Mouse (Mus musculus): Measurements from ENCODE around the gene Sox5. TPM values are rescaled to one million over a fixed set of nuclear protein-coding genes. Genes with fewer than 3 reads are reported as not detected.

The Sox5 gene
- total RNA-seq, 2 experiments from 2014 or later: 1.4 to 1.5 TPM

DNA sequence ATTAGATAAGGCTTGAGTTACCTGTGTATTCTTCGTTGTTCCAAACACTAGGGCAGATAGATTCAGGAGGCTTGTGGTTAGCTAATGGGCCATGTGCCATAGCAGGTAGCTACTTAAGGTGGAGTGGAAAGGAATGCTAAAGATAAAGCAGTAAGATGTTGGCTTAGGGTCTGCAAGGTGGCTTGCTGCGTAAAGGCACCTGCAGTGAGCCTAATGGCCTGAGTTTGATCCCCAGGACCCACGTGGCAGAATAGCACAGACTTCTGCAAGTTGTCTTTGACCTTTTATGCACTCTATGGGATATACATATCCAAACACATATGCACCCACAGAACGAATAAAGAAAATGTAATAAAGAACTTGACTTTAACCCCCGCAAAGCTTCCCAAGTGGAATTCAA lies 181.4 kb downstream of the Sox5 start:
- no peak for DNase-seq
- intact Hi-C loops (cut with DNase I): no loop called here

DNA sequence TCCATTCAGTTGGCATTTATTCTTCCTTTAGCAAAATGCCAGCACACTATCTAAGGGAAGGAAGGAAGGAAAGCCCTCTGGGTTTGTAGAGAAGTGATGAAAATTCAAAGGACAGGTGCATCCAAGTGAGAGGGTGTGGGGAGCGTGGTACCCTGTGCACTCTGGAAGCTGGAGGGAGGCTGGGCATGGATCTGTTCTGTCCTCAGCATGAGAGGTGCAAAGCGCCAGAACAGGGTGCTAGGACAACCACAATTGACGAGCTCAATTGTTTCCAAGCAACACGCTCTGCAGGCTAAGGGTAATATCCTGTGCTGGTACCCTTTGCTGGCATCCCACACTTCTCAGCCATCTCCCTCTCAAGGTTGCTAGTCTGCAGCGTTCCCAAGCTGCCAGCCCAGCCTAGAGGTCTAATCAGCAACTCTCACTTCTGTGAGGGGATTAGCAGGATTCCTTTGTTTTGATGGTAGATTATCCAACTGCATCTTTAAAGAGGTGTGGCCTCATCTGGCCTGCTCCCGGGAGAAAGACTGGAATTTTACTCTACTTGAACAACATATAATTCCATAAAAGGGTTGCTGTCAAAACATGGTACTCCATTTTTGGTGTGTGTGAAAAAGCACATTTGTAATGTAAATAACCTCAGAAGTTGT lies 183.3 kb downstream of the Sox5 start:
- intact Hi-C loops (cut with DNase I): no loop called here
- DNase-seq: no peak

DNA sequence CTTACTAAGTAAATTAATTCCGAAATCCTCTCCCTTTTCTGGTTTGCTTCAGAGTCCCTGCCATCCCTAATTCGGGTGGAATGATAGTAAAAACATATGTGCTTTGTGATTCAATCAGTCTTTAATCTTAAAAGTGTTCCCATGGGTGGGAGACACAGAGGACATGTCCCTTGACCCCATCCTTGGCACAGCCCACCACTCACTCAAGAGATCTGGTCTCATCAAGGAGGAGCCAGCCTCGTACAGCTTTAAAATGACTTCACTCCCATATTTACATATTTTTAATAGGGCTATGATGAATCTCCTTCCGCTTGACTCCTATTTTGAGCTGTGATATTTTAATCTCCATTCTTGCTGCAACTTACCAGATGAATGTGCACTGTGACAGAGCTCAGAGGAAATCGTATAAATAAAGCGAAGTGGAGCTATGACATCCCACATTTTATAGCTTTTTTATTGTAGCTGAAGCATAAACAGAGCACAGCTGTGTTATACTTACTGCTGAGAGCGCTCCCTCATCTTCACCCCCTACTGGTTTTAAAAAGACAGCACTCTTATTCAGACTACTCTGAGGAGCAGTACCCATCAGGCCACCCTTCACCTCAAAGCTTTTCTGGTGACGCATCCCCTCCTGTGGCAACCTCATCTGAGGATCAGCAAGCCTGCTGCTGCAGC lies 185.1 kb downstream of the Sox5 start:
- intact Hi-C loops (cut with DNase I): no loop called here
- DNase-seq: no peak

DNA sequence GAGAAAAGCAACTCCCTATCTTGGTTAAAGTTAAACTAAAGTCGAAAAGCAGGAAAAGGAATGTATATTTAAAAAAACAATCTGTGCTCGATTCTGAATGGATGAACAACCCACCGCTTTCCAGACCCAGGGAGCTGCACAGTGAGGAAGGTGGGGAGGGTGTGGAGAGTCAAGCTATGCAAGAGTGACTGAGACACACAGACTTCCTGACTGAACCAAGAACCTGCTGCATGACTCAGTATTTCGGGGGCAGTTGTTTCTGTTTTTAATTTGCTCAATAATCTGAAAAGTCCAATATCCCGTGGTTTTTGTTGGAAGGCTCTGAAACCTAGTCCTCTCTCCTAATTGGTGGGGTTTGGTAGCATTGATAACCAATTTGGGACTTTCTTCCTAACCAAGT lies 196.9 kb downstream of the Sox5 start:
- intact Hi-C loops (cut with DNase I): no loop called here
- no peak for DNase-seq

DNA sequence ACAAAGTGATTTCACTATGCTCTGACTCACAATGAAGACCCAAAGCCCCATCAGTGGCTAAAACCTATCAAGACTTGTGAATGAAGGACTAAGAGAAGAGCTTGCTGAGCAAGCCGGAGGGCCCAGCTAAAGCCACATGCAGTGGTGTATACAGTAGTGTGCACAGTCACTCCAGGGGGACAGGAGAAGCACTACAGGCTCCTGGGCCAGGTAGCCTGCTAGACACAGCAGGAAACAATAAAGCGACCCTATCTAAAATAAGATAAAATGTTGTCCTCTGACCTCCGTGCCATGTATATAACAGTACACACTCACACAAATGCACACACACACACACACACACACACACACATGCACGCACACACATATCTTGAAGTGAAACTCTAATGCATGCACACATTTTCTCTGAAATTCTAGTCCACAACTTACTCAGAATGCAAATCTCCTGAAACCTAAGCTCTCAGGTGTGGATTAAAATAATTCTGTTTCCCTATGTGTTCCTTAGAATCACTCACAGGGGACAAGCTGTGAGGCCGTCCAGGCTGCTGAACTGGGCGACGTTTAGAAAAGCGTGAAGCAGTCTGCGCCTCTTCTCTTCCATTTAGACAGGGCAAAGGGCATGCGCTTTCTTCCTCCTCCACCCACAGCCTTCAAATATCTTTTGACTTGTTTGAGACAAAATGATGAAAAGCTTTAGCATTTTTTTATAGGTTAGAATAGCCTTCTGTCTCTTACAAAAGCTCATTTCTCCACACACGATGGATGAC lies 197.5 kb downstream of the Sox5 start:
- intact Hi-C loops (cut with DNase I): no loop called here
- no peak for DNase-seq

DNA sequence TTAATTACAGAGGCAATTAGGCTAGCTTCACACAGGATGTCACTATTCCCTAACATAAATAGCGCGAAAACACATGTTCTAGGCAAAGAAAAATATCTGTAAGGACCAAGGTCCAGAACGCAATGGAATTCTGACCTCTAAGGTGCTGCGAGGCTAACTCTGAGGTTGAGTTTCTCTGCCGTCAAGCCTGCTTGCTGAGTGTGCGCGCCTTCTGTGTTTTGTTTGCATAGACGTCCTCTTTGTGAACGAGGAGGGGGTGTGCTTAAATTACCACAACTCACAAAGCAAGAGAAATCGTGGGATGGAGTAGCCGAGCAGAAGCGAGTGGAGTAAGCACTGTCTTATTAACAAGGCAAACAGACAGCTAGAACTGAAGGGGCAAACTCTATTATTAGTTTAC lies 202.5 kb downstream of the Sox5 start:
- no peak for DNase-seq
- intact Hi-C loops (cut with DNase I): no loop called here

DNA sequence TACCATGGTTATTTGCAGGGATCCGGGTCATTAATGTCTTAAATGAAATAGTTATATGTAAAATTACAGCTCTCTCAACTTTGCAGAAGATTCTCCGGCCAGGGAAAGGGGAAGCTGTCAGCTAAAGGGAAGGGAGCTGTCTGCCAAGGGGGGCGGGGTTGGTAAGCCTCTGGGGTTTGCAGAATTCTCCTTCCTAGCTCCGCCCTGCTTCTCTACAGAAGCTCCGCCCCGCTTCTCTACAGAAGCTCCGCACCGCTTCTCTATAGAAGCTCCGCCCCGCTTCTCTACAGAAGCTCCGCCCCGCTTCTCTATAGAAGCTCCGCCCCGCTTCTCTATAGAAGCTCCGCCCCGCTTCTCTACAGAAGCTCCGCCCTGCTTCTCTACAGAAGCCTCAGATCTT lies 210.9 kb downstream of the Sox5 start:
- no peak for DNase-seq
- intact Hi-C loops (cut with DNase I): no loop called here

DNA sequence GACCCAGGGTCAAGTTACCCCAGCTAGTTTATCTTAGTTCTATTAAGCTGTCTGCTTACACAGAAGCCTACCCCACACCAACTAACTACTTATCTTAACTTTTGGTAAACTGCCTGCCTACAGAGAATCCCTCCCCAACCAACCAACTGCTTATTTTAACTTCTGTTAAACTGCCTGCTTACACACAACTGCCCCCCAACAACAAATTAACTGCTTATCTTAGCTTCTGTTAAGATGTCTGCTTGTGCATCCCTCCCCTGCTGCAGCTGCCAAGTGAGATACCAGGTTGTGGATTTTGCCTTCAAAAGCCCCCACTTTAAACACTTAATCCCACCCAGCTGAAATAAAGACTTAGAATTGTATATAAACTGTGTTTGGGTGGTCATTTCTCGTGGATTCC lies 215.9 kb downstream of the Sox5 start:
- no peak for DNase-seq
- intact Hi-C loops (cut with DNase I): no loop called here

DNA sequence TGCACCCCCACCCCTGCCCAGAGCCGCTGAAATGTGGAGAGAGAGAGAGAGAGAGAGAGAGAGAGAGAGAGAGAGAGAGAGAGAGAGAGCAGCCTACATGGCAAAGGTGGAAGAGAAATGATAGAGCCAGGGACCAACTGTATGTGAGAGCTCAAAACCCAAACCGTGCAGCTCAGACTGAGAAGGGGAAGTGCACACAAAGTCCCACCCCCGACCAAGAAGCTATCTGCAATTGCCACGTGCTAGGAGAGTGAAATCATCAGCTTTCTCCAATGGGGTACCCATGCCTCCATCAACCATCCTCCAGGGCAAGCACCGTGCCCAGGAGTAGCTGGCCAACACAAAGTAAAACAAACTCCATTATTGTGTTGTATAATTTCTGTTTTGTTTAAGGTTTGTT lies 220.1 kb downstream of the Sox5 start:
- DNase-seq: no peak
- intact Hi-C loops (cut with DNase I): no loop called here

DNA sequence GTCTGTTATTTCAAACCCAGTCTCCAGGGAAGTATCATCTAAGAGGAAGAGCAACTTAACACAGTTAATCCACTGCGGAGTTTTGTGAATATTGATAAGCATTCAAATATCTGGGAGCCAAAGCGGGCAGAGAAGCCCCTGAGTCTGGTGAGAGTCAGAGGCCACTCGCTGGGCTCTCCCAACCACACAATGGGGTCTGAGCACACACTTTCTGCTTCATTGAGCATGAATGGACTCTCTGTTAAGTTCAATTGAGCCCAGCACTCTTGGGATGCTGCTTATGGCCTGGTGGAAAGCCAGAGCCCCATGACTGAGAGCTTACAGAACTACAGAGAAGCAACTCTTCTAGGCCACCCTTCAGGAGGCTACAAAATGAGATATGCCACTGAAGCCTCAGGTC lies 221.6 kb downstream of the Sox5 start:
- DNase-seq: no peak
- intact Hi-C loops (cut with DNase I): no loop called here

DNA sequence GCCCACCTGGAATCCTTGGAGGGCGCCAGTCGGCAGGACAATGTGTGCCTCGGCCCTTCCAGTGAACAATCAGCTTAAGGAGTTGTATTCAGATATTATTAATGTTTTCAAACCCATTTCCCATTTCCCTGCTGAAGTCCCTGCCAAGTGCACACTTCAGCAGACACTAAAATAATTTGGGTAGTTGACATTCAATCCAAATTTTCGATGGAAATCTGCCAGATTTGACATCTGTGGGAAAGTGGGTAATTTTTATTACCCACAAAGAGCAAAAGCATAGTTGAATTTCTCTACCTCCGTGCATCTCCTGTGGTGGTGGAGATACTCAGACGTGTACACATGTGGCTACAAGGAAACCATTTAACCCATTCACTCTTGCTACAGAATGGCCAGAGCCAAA lies 228.3 kb downstream of the Sox5 start:
- no peak for DNase-seq
- intact Hi-C loops (cut with DNase I): no loop called here

DNA sequence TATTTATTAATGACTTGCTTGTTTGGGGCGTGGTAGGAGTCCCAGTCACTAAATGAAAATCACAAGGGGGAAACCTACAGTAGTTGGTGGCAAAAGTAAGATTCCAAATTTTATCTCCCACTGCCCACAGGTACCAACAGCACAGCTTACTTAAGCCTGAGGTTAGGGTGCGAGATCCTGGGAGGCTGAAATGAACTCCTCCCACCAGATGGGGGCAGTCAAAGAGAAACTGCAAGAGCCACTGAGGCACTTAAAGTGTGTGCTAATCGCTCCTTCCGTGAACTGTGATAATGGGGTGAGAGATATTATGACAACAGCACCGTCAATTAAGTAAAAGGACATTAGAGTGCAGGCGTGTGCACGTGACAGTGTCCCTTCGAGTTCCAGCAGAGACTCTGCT lies 232.8 kb downstream of the Sox5 start:
- DNase-seq: no peak
- intact Hi-C loops (cut with DNase I): no loop called here

DNA sequence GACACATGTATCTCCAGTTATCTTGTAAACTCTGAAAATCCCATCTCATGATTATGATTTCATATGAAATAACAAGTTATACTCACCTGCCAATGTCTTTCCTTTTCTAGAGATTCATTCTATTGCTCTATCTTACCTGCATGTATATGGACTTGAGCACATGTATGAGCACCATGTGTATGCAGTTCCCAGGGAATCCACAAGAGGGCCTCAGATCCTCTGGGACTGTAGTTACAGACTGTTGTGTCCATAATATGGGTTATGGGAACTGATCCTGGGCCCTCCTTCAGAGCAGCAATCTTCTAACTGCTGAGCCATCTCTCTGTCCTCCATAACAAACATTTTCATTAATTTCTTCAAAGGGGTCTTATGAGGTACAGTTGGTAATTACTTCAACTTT lies 234.6 kb downstream of the Sox5 start:
- intact Hi-C loops (cut with DNase I): no loop called here
- no peak for DNase-seq

DNA sequence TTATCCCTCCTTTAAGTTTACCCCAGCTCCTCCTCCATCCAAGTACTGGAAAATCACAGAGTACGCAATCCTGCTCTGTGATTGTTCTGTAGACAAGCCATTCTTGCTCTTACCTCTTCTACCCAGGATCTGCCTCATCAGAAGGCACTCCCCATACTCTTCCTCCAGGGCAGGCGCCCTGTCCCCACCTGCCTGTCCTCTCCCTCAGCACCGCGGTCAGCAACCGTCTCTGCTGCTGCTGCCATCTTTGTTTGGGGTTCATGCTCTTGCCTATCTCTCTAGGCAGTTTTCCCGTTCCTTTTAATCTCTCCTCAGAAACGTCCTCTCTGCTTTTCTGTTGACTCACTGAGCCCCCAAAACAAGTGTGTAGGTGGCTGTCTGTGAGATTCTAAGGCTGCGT lies 236.2 kb downstream of the Sox5 start:
- intact Hi-C loops (cut with DNase I): no loop called here
- no peak for DNase-seq

DNA sequence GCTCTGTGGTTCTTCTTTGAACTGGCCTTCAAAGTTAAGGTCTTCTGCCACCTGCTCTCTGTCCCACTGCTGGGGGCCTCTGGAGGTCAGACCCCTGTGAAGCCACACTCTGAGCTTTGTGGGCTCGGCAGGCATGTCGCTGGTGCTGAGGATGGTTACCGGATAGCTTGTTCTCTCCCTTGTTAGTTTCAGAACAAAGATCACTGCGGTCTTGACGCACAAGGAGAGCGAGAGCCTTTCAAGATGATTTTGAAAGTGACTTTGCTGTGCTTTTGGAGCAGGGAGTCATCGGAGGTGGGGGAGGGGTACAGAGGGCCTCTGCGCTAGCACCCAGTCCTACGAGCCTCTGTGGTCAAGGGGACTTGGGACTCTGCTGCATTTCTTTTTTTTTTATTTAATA lies 240.5 kb downstream of the Sox5 start:
- intact Hi-C loops (cut with DNase I): no loop called here
- no peak for DNase-seq

DNA sequence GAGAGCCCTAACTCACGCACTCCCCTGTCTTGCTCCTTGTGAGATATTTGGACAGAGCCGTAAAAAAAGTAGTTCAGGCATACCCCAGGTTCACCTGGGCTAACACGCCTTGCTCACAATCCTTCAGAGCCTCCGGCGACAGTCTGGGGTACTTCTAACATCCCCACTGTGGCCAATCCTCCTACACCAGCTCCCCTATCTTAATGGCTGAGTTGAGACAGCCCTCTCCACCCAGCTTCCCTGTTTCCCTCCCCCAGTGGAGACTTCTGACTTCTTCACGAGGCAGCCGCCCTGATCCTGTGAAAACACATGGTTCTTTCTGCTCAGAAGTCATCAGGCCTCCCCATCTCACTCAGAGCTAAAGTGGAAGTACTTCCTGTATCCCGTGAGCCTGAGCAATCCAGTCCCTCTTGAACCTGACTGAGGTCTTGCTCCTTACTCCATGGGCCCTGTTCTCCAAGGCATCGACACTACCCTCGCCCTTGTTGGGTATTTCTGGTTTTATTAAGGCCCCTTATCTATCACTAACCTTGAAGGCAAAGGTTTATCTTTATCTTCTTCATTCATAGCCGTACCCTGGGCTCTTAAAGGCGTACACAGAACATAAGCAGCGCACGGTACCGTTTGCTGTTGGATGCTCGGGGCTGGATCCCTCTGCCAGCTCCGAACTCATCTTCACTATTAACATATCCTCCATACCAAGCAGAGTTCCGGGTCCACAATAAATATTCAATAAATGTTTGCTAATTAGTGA lies 242.2 kb downstream of the Sox5 start:
- no peak for DNase-seq
- intact Hi-C loops (cut with DNase I): no loop called here

DNA sequence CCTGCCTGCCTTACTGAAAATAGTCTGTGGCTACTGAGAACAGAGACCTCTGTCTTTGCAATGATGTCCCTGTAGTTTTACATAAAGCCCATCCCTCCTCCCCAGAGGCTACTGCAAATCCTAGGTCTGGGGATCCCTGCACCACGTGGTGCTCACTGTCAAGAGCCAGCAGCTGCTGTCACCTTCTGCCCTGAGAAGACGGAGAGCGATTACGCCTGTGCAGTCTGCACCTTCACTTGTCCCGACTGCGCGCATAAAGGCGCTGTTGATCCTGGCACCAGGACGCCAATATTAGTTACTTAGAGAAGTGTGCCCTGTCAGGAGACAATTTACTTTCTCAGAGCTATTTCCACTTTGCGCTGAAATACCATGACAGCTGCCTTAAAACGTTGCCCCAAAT lies 258.3 kb downstream of the Sox5 start:
- intact Hi-C loops (cut with DNase I): no loop called here
- no peak for DNase-seq

DNA sequence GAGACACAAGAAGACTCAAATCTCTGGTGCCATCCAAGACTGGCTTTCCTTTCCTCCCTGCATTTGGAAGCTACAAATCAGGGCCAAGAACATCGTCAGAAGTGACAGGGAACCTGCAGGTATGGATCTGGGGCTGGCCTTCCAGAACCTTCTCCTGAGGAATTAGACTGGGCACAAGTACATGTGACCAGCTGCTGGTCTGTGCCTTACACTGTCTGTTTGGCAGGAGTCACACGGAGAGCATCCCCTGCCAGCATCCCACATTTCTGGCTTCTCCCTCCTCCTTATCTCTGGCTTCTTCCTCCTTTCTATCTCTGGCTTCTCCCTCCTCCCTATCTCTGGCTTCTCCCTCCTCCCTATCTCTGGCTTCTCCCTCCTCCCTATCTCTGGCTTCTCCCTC lies 263.0 kb downstream of the Sox5 start:
- intact Hi-C loops (cut with DNase I): no loop called here
- no peak for DNase-seq

DNA sequence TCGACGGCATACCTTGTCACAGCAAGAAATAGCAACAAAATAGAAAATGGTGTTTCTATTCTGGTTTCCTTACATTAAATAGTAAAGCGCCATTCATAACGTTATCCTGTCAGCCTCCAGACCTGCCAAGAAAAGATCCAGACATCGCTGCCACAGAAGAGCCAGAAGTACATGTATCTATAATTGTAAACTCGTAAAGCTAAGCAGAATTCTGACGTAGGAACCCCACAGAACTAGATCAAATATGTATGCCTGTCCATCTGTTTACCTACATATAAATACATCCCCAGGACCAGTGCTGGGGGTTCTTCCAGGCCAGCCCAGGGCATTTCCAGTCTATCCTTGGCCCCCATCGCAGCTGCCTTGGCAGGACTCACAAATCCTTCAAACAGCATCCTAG lies 265.9 kb downstream of the Sox5 start:
- DNase-seq: no peak
- intact Hi-C loops (cut with DNase I): no loop called here

DNA sequence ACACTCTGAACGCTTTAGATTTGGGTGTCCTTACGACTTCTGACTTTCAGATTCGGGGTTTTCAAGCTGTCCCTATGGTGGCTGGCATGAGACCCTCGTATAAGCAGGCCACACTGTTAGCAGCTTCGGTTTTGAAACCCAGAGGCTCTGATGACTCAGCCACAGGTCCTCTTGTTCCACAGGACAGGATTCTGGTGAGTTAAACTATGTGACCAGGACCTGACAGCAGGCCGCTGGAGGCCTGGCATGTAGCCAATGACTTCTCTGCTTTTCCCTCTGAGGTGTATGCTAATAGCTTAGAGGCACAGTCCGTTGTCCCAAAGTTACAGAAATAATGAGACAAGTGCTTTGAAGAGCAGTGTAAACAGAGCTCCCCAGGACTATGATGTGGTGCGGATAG lies 268.0 kb downstream of the Sox5 start:
- DNase-seq: no peak
- intact Hi-C loops (cut with DNase I): no loop called here

DNA sequence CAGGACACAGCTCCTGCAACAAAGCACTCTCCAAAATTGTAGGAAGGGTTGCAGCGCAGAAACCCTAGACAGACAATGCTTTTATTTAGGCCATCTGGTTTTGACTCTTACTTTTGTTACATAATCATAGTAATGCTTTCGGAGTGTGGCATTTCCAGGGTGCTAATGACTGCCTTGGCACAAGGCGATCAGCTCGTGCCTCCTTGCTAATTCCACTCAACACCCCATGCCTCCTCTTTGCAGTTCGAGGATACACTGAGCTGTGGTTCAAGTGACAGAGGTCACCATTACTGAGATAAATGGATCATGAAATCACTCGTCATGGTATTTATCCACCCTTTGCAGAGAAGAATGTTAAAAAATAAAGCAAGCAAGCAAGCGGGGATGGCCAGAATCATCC lies 269.9 kb downstream of the Sox5 start:
- intact Hi-C loops (cut with DNase I): no loop called here
- DNase-seq: no peak

Measured in gastrocnemius, postnatal 36 days (tissue).